Mouse (Mus musculus) midbrain, embryonic 10.5 days (tissue): ENCODE measurements around the gene Batf2. TPM values are rescaled to one million over a fixed set of nuclear protein-coding genes. Genes with fewer than 3 reads are reported as not detected.

Source experiments
- DNase-seq: peaks from one replicate; pipeline ENCODE4 v3.0.0-alpha.2; 2017; ENCODE audit warnings: low spot score
- H3K27ac ChIP-seq: fragments of 300-500 bp; sonication (generic); replicated peaks from 2 replicates; pipeline ENCODE4 v1.5.1; 2016; ENCODE audit warnings: mild to moderate bottlenecking
- H3K27me3 ChIP-seq: fragments of 300-500 bp; sonication (generic); 2 replicates; pipeline ENCODE4 v1.6.1; 2016; ENCODE audit warnings: low read depth, mild to moderate bottlenecking; ENCODE audit not compliant: poor library complexity, severe bottlenecking
- H3K36me3 ChIP-seq: fragments of 300-500 bp; sonication (generic); 2 replicates; pipeline ENCODE4 v1.6.1; 2016; ENCODE audit warnings: mild to moderate bottlenecking, moderate library complexity
- H3K4me1 ChIP-seq: fragments of 300-500 bp; sonication (generic); 2 replicates; pipeline ENCODE4 v1.6.1; 2016
- H3K4me3 ChIP-seq: fragments of 300-500 bp; sonication (generic); 2 replicates; pipeline ENCODE4 v1.5.1; 2016; ENCODE audit warnings: mild to moderate bottlenecking, moderate library complexity
- H3K9me3 ChIP-seq: fragments of 300-500 bp; sonication (generic); replicated peaks from 2 replicates; pipeline ENCODE4 v1.6.1; 2016; ENCODE audit warnings: mild to moderate bottlenecking
- WGBS: fragments of 180-500 bp; shearing (Covaris S2); methylation state at CpG from one replicate; pipeline ENCODE4 v1.1.7; 2016; 5-methylcytosine and 5-hydroxymethylcytosine counted together
- polyA plus RNA-seq: library from polyadenylated mRNA; unstranded; fragments of >200 nt; fragmentation: Nextera tagmentation; extraction: Ambion mirVana; gene quantifications from 2 replicates; pipeline ENCODE4 v1.2.1, GENCODE M21; 2016

The Batf2 gene
- polyA plus RNA-seq, 1 experiment from 2014 or later = not detected

DNA sequence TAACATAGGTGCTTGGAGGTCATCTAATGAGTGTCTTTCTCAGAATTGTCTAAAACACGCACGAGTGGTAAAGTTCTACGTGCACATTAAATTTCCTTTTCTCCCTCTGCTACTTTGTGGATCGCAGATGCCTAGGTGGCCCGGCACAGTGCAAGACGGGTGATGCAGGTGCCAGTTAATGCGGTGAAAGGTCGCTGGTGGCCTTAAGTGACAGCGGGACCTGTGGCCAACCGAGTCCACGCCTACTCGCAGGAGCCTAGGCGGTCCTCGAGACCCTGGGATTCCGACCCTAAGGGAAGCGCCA, 457 bp upstream of the Batf2 start:
- DNase-seq = no peak
- H3K4me3 ChIP-seq = peak overlapping the region; percentile 69
- H3K36me3 ChIP-seq = peaks cover 34% of the 10 kb centered on the region
- H3K4me1 ChIP-seq = peaks cover 12% of the 10 kb centered on the region
- H3K9me3 ChIP-seq = no peaks in the 10 kb centered on the region
- no peaks in the 10 kb centered on the region for H3K27me3 ChIP-seq
- WGBS = 10% methylated on average over 16 of the region's 16 CpGs
- peak overlapping the region; percentile 97 for H3K27ac ChIP-seq

- no peaks in the 10 kb centered on the region for H3K27me3 ChIP-seq
- H3K4me3 ChIP-seq = peak within 1 kb of the TSS; percentile 69
- H3K36me3 ChIP-seq = peaks cover 24% of the 10 kb centered on the region
- H3K27ac ChIP-seq = peak within 1 kb of the TSS; percentile 97
- 0% methylated on average over 15 of the region's 15 CpGs for WGBS
- no peaks in the 10 kb centered on the region for H3K9me3 ChIP-seq
- peaks cover 12% of the 10 kb centered on the region for H3K4me1 ChIP-seq
- DNase-seq = peak; percentile 87
These were observed 589 bp downstream of the Batf2 start, which contains the start of gene Arl2 for GRCm38 (mm10) chr19:6141394-6141749. Arl2 (minus strand) TSS chr19:6141548.

DNA sequence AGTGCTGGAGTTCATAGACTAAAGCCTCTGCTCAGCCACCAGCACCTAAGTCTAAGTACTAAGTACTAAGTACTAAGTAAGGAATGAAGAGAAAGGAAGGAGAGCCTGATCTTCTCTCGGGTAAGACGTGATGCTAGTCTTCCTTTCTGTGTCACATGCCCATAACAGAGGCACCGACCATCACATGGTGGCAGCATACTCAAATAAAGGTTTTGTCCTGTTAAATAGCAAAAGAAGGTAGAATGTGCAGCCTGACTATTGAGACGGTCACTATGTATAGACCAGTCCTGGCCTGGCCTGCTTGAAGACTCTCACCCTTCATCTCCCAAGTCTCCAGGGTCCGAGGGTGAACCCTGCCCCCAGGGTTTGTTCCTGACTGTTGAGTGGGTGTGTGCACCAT, 4.1 kb downstream of the Batf2 start:
- 81% methylated on average over 5 of the region's 5 CpGs for WGBS
- Histone ChIP-seq H3K4me3 (no peak overlapping the region), H3K4me1 (peaks cover 7% of the 10 kb centered on the region), H3K9me3 (no peaks in the 10 kb centered on the region), H3K36me3 (no peaks in the 10 kb centered on the region), H3K27ac (no peak overlapping the region), H3K27me3 (no peaks in the 10 kb centered on the region)
- no peak for DNase-seq

GRCm38 (mm10) chr19:6155174-6155573, 14.4 kb downstream of the Batf2 start:
- Histone ChIP-seq H3K36me3 (no peaks in the 10 kb centered on the region), H3K9me3 (no peaks in the 10 kb centered on the region), H3K27ac (no peak overlapping the region), H3K27me3 (no peaks in the 10 kb centered on the region), H3K4me3 (no peak overlapping the region), H3K4me1 (0 out of 2 replicates have a peak, but pooled peaks cover 3% of the 10 kb centered on the region)
- no peak for DNase-seq
- 94% methylated on average over 9 of the region's 9 CpGs for WGBS

DNA sequence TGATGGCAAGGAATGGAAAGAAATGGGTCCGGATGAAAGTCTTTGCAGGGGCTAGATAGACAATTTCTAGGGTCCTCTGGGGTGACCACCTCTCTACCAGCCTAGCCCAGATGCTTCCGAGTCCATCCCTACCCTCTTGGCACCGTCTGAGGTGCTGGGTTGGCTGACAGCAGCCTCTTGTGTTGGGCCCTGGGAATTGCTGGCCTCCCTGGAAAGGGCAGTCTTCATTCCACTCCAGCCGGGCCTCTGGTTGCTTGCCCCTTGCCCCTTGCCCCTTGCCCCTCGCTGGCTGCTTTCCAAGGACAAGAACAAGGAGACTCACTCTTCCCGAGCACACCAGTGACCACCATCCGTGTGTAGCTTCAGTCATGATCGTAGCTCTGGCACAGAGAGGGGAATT, 15.6 kb downstream of the Batf2 start:
- no peak overlapping the region for H3K27ac ChIP-seq
- DNase-seq = no peak
- no peaks in the 10 kb centered on the region for H3K27me3 ChIP-seq
- H3K4me1 ChIP-seq = 0 out of 2 replicates have a peak, but pooled peaks cover 3% of the 10 kb centered on the region
- no peaks in the 10 kb centered on the region for H3K36me3 ChIP-seq
- WGBS = 72% methylated on average over 8 of the region's 8 CpGs
- no peaks in the 10 kb centered on the region for H3K9me3 ChIP-seq
- no peak overlapping the region for H3K4me3 ChIP-seq

GRCm38 (mm10) chr19:6157220-6157619, 16.4 kb downstream of the Batf2 start:
- 82% methylated on average over 6 of the region's 6 CpGs for WGBS
- H3K4me3 ChIP-seq = no peak overlapping the region

GRCm38 (mm10) chr19:6163872-6164547, 23.2 kb downstream of the Batf2 start:
- H3K27me3 ChIP-seq = no peaks in the 10 kb centered on the region
- no peaks in the 10 kb centered on the region for H3K36me3 ChIP-seq
- H3K9me3 ChIP-seq = no peaks in the 10 kb centered on the region
- WGBS = 84% methylated on average over 10 of the region's 10 CpGs
- no peak overlapping the region for H3K27ac ChIP-seq
- H3K4me3 ChIP-seq = no peak overlapping the region
- H3K4me1 ChIP-seq = no peaks in the 10 kb centered on the region
- DNase-seq = no peak

More at GRCm38 (mm10) chr19:6157220-6157619, 16.4 kb downstream of the Batf2 start:
- no peak overlapping the region for H3K27ac ChIP-seq
- DNase-seq = no peak
- no peaks in the 10 kb centered on the region for H3K36me3 ChIP-seq
- H3K4me1 ChIP-seq = 0 out of 2 replicates have a peak, but pooled peaks cover 3% of the 10 kb centered on the region
- H3K27me3 ChIP-seq = no peaks in the 10 kb centered on the region
- H3K9me3 ChIP-seq = no peaks in the 10 kb centered on the region

- Histone ChIP-seq H3K4me3 (no peak overlapping the region), H3K36me3 (no peaks in the 10 kb centered on the region), H3K4me1 (no peaks in the 10 kb centered on the region), H3K27ac (no peak overlapping the region), H3K9me3 (no peaks in the 10 kb centered on the region), H3K27me3 (no peaks in the 10 kb centered on the region)
- no peak for DNase-seq
- 70% methylated on average over 4 of the region's 4 CpGs for WGBS
These were observed 26.0 kb downstream of the Batf2 start for GRCm38 (mm10) chr19:6166750-6167149.

DNA sequence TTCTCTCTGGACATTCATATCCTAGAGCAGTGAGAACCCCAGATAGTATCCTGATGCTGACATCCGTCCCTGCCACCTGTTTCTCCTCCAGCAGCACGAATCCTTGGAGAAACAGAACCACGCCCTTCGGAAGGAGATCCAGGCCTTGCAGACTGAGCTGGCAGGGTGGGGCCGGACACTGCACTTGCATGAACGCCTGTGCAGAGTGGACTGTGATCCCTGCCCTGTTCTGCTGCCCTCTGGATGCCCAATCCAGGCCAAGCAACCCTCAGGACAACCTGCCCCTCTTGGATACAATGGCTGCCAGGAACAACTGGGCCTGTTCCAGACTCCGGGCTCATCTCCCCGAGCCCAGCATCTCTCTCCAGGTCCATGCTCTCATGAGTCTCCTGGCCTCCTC, 30.4 kb downstream of the Batf2 start:
- Histone ChIP-seq H3K4me3 (no peak overlapping the region), H3K4me1 (peaks cover 6% of the 10 kb centered on the region), H3K9me3 (no peaks in the 10 kb centered on the region), H3K27ac (no peak overlapping the region), H3K27me3 (no peaks in the 10 kb centered on the region), H3K36me3 (no peaks in the 10 kb centered on the region)
- 89% methylated on average over 8 of the region's 8 CpGs for WGBS
- DNase-seq = no peak

- H3K9me3 ChIP-seq = peaks cover 5% of the 10 kb centered on the region; the same call in 1 of the 2 replicates
- no peak for DNase-seq
- WGBS = 47% methylated on average over 5 of the region's 5 CpGs
- H3K4me3 ChIP-seq = no peak overlapping the region
- no peaks in the 10 kb centered on the region for H3K36me3 ChIP-seq
- H3K27me3 ChIP-seq = no peaks in the 10 kb centered on the region
- peaks cover 6% of the 10 kb centered on the region for H3K4me1 ChIP-seq
- H3K27ac ChIP-seq = 0 out of 2 replicates have a peak overlapping the region, but pooled peaks have one; percentile 55
These were observed 34.0 kb downstream of the Batf2 start for GRCm38 (mm10) chr19:6174771-6175170.

GRCm38 (mm10) chr19:6178775-6179174, 38.0 kb downstream of the Batf2 start:
- no peak overlapping the region for H3K27ac ChIP-seq
- H3K4me3 ChIP-seq = no peak overlapping the region
- H3K36me3 ChIP-seq = no peaks in the 10 kb centered on the region
- peaks cover 12% of the 10 kb centered on the region for H3K4me1 ChIP-seq
- peaks cover 7% of the 10 kb centered on the region; the same call in 1 of the 2 replicates for H3K9me3 ChIP-seq
- H3K27me3 ChIP-seq = no peaks in the 10 kb centered on the region
- WGBS = 86% methylated on average over 6 of the region's 6 CpGs
- no peak for DNase-seq

GRCm38 (mm10) chr19:6181629-6182028, 40.8 kb downstream of the Batf2 start:
- 28% methylated on average over 5 of the region's 5 CpGs for WGBS
- peak; percentile 23 for DNase-seq
- Histone ChIP-seq H3K36me3 (no peaks in the 10 kb centered on the region), H3K27me3 (no peaks in the 10 kb centered on the region), H3K9me3 (peaks cover 7% of the 10 kb centered on the region; the same call in 1 of the 2 replicates), H3K27ac (no peak overlapping the region), H3K4me1 (peaks cover 6% of the 10 kb centered on the region), H3K4me3 (no peak overlapping the region)

GRCm38 (mm10) chr19:6182534-6182933, 41.8 kb downstream of the Batf2 start:
- 26% methylated on average over 3 of the region's 3 CpGs for WGBS
- DNase-seq = no peak
- no peak overlapping the region for H3K4me3 ChIP-seq
- peaks cover 6% of the 10 kb centered on the region for H3K4me1 ChIP-seq
- peaks cover 7% of the 10 kb centered on the region; the same call in 1 of the 2 replicates for H3K9me3 ChIP-seq
- no peaks in the 10 kb centered on the region for H3K36me3 ChIP-seq
- no peaks in the 10 kb centered on the region for H3K27me3 ChIP-seq
- no peak overlapping the region; the same call in 1 of the 2 replicates for H3K27ac ChIP-seq
